Mouse (Mus musculus) CH12.LX (cell line): ENCODE data around the gene Vmn1r18.

Experiments
- CTCF ChIP-seq, 2 experiments: IDR thresholded peaks in 1 of 2; conservative IDR thresholded peaks in 1 of 2; 2 replicates each; pipeline ENCODE4 v1.5.1; 2011 to 2012; ENCODE audit warnings: low read depth in 2 of 2, low read length in 2 of 2, improper control_type of control experiment in 1 of 2, inconsistent platforms in 1 of 2, mild to moderate bottlenecking in 1 of 2, moderate library complexity in 1 of 2
- EP300 ChIP-seq: IDR thresholded peaks from 2 replicates; pipeline ENCODE4 v1.6.1; 2011; ENCODE audit warnings: low read length, improper control_type of control experiment
- JUN ChIP-seq: IDR thresholded peaks from 2 replicates; pipeline ENCODE4 v1.6.1; 2011; ENCODE audit warnings: low read depth, mild to moderate bottlenecking, low read length, improper control_type of control experiment, moderate library complexity; ENCODE audit not compliant: insufficient read depth
- JUND ChIP-seq: conservative IDR thresholded peaks from 2 replicates; pipeline ENCODE4 v1.6.1; 2011; ENCODE audit warnings: low read depth, low read length, improper control_type of control experiment
- ZC3H11A ChIP-seq: IDR thresholded peaks from 2 replicates; pipeline ENCODE4 v1.6.1; 2012; ENCODE audit warnings: low read depth, mild to moderate bottlenecking, inconsistent platforms, low read length, improper control_type of control experiment
- ZMIZ1 ChIP-seq: IDR thresholded peaks from 2 replicates; pipeline ENCODE4 v1.6.1; 2012; ENCODE audit warnings: low read depth, mild to moderate bottlenecking, inconsistent platforms, low read length, improper control_type of control experiment
- ZNF384 ChIP-seq: IDR thresholded peaks from 2 replicates; pipeline ENCODE4 v1.6.1; 2012; ENCODE audit warnings: low read depth, low read length, improper control_type of control experiment, inconsistent platforms

DNA sequence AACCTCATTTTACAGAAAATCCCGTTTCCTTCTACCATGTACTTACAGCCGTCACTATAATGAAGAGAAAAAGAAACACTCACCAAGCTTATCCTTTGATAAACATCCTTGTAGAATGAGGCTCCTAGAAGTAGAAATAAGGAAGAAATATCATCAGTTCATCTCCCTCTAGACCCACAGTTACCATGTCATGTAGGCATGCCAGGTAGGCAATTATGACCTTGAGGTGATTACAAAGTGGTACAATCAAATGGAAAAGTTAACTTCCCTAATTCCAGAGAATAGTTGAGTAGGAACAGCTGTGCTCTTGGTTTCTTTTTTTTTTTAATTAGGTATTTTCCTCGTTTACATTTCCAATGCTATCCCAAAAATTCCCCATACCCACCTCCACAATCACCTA, 66.2 kb downstream of the Vmn1r18 start, which contains the start of gene Vmn1r16:
- no peak for TF ChIP-seq EP300
- TF ChIP-seq ZC3H11A, result no peak
- no peak for TF ChIP-seq CTCF (conservative IDR thresholded peaks at IDR 0.05 in 1 of 2, IDR thresholded peaks at IDR 0.05 in 1 of 2; ENCODE audit: low read depth in 2 of 2, low read length in 2 of 2)
- no peak for TF ChIP-seq ZMIZ1
- TF ChIP-seq ZNF384, result no peak
- no peak for TF ChIP-seq JUN
- TF ChIP-seq JUND, result no peak
